ENCODE assay signal across 17 mouse cellular contexts in the genomic region with DNA sequence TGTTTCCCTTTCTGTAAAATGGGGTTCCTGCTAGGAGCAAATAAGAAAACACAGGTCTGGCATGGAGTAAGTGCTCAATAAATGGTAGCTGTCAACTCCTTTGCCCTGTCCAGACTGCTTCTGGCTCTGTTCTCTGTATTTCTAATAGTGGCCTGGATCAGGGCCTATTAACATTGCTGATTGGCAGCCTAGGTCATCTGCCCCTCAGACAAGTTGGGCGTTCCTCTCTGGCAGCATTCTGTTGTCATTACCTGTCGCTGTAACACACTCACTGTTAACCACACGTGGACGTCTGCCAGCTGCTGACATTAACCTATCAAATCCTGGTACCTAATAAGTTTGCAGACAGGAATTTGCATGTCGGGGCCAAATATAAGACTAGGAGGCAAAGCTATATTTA. TPM values are rescaled to one million over a fixed set of nuclear protein-coding genes. Genes with fewer than 3 reads are reported as not detected.
A peak's percentile ranks its signal among the peaks of the same experiment; 100 is the strongest.
DNase-seq lines count a peak whose midpoint lies in the region; ATAC-seq and TF ChIP-seq lines count a peak whose summit lies in the region.
"Had no signal": no experiment of that assay in that cellular context is flagged by ENCODE, and none has a peak within 500 bp of the region (broad histone marks: within the 10 kb centered on the region; RNA-seq: fewer than 3 reads in every experiment).

No protein-coding gene starts in this region.

- WGBS in forebrain, embryonic 14.5 days, result 53% methylated on average over 5 of the region's 5 CpGs
- WGBS in forebrain, embryonic 16.5 days, result 50% methylated on average over 5 of the region's 5 CpGs
- 54% methylated on average over 5 of the region's 5 CpGs for WGBS in heart, postnatal 0 days

- no peak overlapping the region for H3K4me3 ChIP-seq in forebrain, embryonic 14.5 days (ENCODE audit: low read depth, low read length)
- H3K4me3 ChIP-seq in forebrain, embryonic 16.5 days (replicated peaks; ENCODE audit: low read length), result no peak overlapping the region
- no peak overlapping the region for H3K4me3 ChIP-seq in heart, postnatal 0 days (ENCODE audit: low read depth, low read length)
- no peak overlapping the region for H3K4me3 ChIP-seq in MEL (ENCODE audit: control insufficient read depth in 1 of 2, insufficient read depth in 1 of 2, low read depth in 2 of 2, low read length in 2 of 2)
- H3K4me3 ChIP-seq: forebrain, embryonic 12.5 days; heart, adult 2 months; heart, embryonic 13.5 days; hindbrain, embryonic 13.5 days had no signal

- ATAC-seq in forebrain, embryonic 14.5 days, result no peak
- no peak for ATAC-seq in forebrain, embryonic 16.5 days
- ATAC-seq in heart, postnatal 0 days (ENCODE audit: insufficient read depth, low read depth), result peak; percentile 53
- ATAC-seq: hindbrain, postnatal 0 days had no signal

- intact Hi-C loops in heart, postnatal 36 days (cut with DNase I), result no loop called here

- no peak overlapping the region for H3K9ac ChIP-seq in forebrain, embryonic 14.5 days (ENCODE audit: low read length)
- H3K9ac ChIP-seq in forebrain, embryonic 16.5 days (replicated peaks; ENCODE audit: low read depth, low read length), result no peak overlapping the region
- H3K9ac ChIP-seq in heart, postnatal 0 days (replicated peaks; ENCODE audit: low read depth, low read length), result no peak overlapping the region
- no peak overlapping the region for H3K9ac ChIP-seq in MEL (ENCODE audit: control insufficient read depth, low read depth, low read length, poor library complexity, severe bottlenecking)
- H3K9ac ChIP-seq: forebrain, embryonic 12.5 days; heart, embryonic 13.5 days; hindbrain, embryonic 13.5 days had no signal

- no peak for TF ChIP-seq POLR2A in MEL (IDR thresholded peaks at IDR 0.05; ENCODE audit: control insufficient read depth in 1 of 2, insufficient read depth in 1 of 2, low read depth in 1 of 2, low read length in 2 of 2, poor library complexity in 1 of 2)

- H3K27ac ChIP-seq in forebrain, embryonic 14.5 days (ENCODE audit: low read depth, low read length), result no peak overlapping the region
- H3K27ac ChIP-seq in forebrain, embryonic 16.5 days (ENCODE audit: low read length), result no peak overlapping the region
- no peak overlapping the region for H3K27ac ChIP-seq in heart, postnatal 0 days (ENCODE audit: low read depth)
- H3K27ac ChIP-seq in MEL (ENCODE audit: control insufficient read depth, low read depth, low read length), result no peak overlapping the region
- H3K27ac ChIP-seq: forebrain, embryonic 12.5 days; heart, adult 2 months; heart, embryonic 13.5 days; hindbrain, embryonic 13.5 days; hindbrain, postnatal 0 days had no signal

- no peaks in the 10 kb centered on the region for H3K27me3 ChIP-seq in forebrain, embryonic 14.5 days (replicated peaks; ENCODE audit: control insufficient read depth, insufficient read depth, low read length)
- H3K27me3 ChIP-seq in forebrain, embryonic 16.5 days (replicated peaks; ENCODE audit: control insufficient read depth, insufficient read depth, low read length), result no peaks in the 10 kb centered on the region
- no peaks in the 10 kb centered on the region for H3K27me3 ChIP-seq in heart, postnatal 0 days (ENCODE audit: control insufficient read depth, insufficient read depth, low read length)
- peaks cover 3 to 7% of the 10 kb centered on the region in 2 experiments; a peak in 2 of 4 replicates for H3K27me3 ChIP-seq in MEL (ENCODE audit: control insufficient read depth in 1 of 2, insufficient read depth in 2 of 2, low read length in 2 of 2)
- H3K27me3 ChIP-seq: CH12.LX had no signal

- no peaks in the 10 kb centered on the region; the same call in 1 of the 2 replicates for H3K4me1 ChIP-seq in forebrain, embryonic 14.5 days (ENCODE audit: control insufficient read depth, insufficient read depth, low read length)
- peaks cover 9% of the 10 kb centered on the region for H3K4me1 ChIP-seq in forebrain, embryonic 16.5 days (replicated peaks; ENCODE audit: control insufficient read depth, insufficient read depth, low read length)
- H3K4me1 ChIP-seq in heart, postnatal 0 days (ENCODE audit: control insufficient read depth, insufficient read depth), result no peaks in the 10 kb centered on the region
- H3K4me1 ChIP-seq in MEL (ENCODE audit: control insufficient read depth in 1 of 2, insufficient read depth in 2 of 2, low read length in 2 of 2), result no peaks in the 10 kb centered on the region
- H3K4me1 ChIP-seq: forebrain, embryonic 12.5 days had no signal

- no peak for TF ChIP-seq RAD21 in MEL (IDR thresholded peaks at IDR 0.05; ENCODE audit: low read depth, low read length)

- no peaks in the 10 kb centered on the region for H3K9me3 ChIP-seq in forebrain, embryonic 14.5 days (replicated peaks; ENCODE audit: control insufficient read depth, low read length)
- H3K9me3 ChIP-seq in forebrain, embryonic 16.5 days (ENCODE audit: control insufficient read depth, low read length), result no peaks in the 10 kb centered on the region
- H3K9me3 ChIP-seq in heart, postnatal 0 days (replicated peaks; ENCODE audit: control insufficient read depth, low read length), result no peaks in the 10 kb centered on the region
- H3K9me3 ChIP-seq in MEL (replicated peaks; ENCODE audit: insufficient read depth, low read length), result no peaks in the 10 kb centered on the region
- H3K9me3 ChIP-seq: forebrain, embryonic 12.5 days; heart, embryonic 13.5 days; hindbrain, embryonic 13.5 days had no signal

- peak; percentile 4 for DNase-seq in forebrain, embryonic 14.5 days (ENCODE audit: low spot score)
- DNase-seq in heart, postnatal 0 days (ENCODE audit: low spot score), result no peak
- no peak for DNase-seq in heart, postnatal 36 days
- peak; percentile 35 for DNase-seq in MEL (ENCODE audit: low read depth, low spot score)
- DNase-seq in adipocyte (ENCODE audit: low spot score), result peak; percentile 7
- no peak for DNase-seq in right cerebral cortex, postnatal 25 days
- DNase-seq: adrenal gland, postnatal 10 days; gastrocnemius, postnatal 36 days; kidney, adult 11 months; kidney, adult 9 months had no signal

- no peaks in the 10 kb centered on the region for H3K36me3 ChIP-seq in forebrain, embryonic 14.5 days (ENCODE audit: control insufficient read depth, insufficient read depth, low read length)
- H3K36me3 ChIP-seq in forebrain, embryonic 16.5 days (ENCODE audit: control insufficient read depth, insufficient read depth), result no peaks in the 10 kb centered on the region
- no peaks in the 10 kb centered on the region for H3K36me3 ChIP-seq in heart, postnatal 0 days (replicated peaks; ENCODE audit: control insufficient read depth, insufficient read depth, low read length)
- H3K36me3 ChIP-seq in MEL (ENCODE audit: control insufficient read depth in 1 of 2, insufficient read depth in 2 of 2, low read length in 2 of 2), result no peaks in the 10 kb centered on the region
- H3K36me3 ChIP-seq: forebrain, embryonic 12.5 days; heart, embryonic 13.5 days; hindbrain, embryonic 13.5 days had no signal

- H3K79me2 ChIP-seq in MEL (ENCODE audit: control insufficient read depth, insufficient read depth, low read length, poor library complexity), result no peaks in the 10 kb centered on the region

- no peak for TF ChIP-seq EP300 in heart, postnatal 0 days (IDR thresholded peaks at IDR 0.05; ENCODE audit: low read depth)
- no peak for TF ChIP-seq EP300 in MEL (IDR thresholded peaks at IDR 0.05; ENCODE audit: low read depth in 1 of 2, low read length in 2 of 2)

- H3K4me2 ChIP-seq in forebrain, embryonic 14.5 days (ENCODE audit: low read length), result no peak overlapping the region
- H3K4me2 ChIP-seq in forebrain, embryonic 16.5 days (ENCODE audit: low read length), result no peak overlapping the region
- H3K4me2 ChIP-seq in heart, postnatal 0 days (ENCODE audit: low read depth, low read length), result no peak overlapping the region
- H3K4me2 ChIP-seq: forebrain, embryonic 12.5 days; heart, embryonic 13.5 days; hindbrain, embryonic 13.5 days had no signal

- no peak for TF ChIP-seq CTCF in heart, postnatal 0 days (IDR thresholded peaks at IDR 0.05; ENCODE audit: low read depth)
- no peak for TF ChIP-seq CTCF in MEL (IDR thresholded peaks at IDR 0.05 in 2 of 3, conservative IDR thresholded peaks at IDR 0.05 in 1 of 3; ENCODE audit: control insufficient read depth in 1 of 3, insufficient read depth in 1 of 3, low read depth in 2 of 3, low read length in 3 of 3, poor library complexity in 1 of 3, severe bottlenecking in 1 of 3)

TF ChIP-seq in MEL, 35 proteins besides CTCF, POLR2A, EP300 and RAD21:
- no peak for TF ChIP-seq E2F4 (IDR thresholded peaks at IDR 0.05; ENCODE audit: borderline replicate concordance, low read depth, low read length)
- TF ChIP-seq UBTF (IDR thresholded peaks at IDR 0.05; ENCODE audit: borderline replicate concordance, insufficient read depth, low read depth, low read length), result no peak
- no peak for TF ChIP-seq MAZ (IDR thresholded peaks at IDR 0.05; ENCODE audit: low read depth, low read length)
- TF ChIP-seq POLR2AphosphoS2 (IDR thresholded peaks at IDR 0.05; ENCODE audit: low read length), result no peak
TF ChIP-seq in MEL: peak in this region for 0.

RNA-seq across cellular contexts. Expression of a gene that starts 31.8 kb away (rescaled TPM):
- polyA plus RNA-seq in forebrain, embryonic 14.5 days (2014; fragmentation: Nextera tagmentation; extraction: Ambion mirVana), result 0.41 and 0.82 TPM in 2 replicates
- 0.43 and 0.60 TPM in 2 replicates for polyA plus RNA-seq in forebrain, embryonic 16.5 days (2015; fragmentation: Nextera tagmentation; extraction: Ambion mirVana)
- 1.6 and 2.6 TPM in 2 replicates for total RNA-seq in heart, postnatal 0 days (2014; rRNA removed; ENCODE audit: low replicate concordance)
- 0.15 TPM in 2 replicates for polyA plus RNA-seq in heart, postnatal 0 days (2015; fragmentation: Nextera tagmentation; extraction: Ambion mirVana)
- under 1 TPM; 0.05 to 0.08 TPM for total RNA-seq in heart, postnatal 36 days (2021)
- not detected in 2 replicates for total RNA-seq in MEL (2012; rRNA removed)
- polyA plus RNA-seq in MEL (2012; ENCODE audit: insufficient read depth in 1 of 2, insufficient read length in 2 of 2, low read depth in 1 of 2, low replicate concordance in 2 of 2, missing spikeins in 1 of 2), result not detected
- polyA plus RNA-seq: heart, embryonic 13.5 days had no signal

Comparison
In these comparisons a context has a peak if more than half of its experiments do, and no peak if none do; other contexts are left out.
1. DNase-seq: peak in forebrain, embryonic 14.5 days (single experiment), MEL (single experiment) and adipocyte (single experiment); none in heart, postnatal 0 days (single experiment), heart, postnatal 36 days (0 of 2) and right cerebral cortex, postnatal 25 days (single experiment).